Mouse (Mus musculus): Measurements from ENCODE around the gene Clec1a. TPM values are rescaled to one million over a fixed set of nuclear protein-coding genes. Genes with fewer than 3 reads are reported as not detected.

Gene Clec1a
- polyA plus RNA-seq, 2 experiments, result 0.04 to 0.28 TPM

DNA sequence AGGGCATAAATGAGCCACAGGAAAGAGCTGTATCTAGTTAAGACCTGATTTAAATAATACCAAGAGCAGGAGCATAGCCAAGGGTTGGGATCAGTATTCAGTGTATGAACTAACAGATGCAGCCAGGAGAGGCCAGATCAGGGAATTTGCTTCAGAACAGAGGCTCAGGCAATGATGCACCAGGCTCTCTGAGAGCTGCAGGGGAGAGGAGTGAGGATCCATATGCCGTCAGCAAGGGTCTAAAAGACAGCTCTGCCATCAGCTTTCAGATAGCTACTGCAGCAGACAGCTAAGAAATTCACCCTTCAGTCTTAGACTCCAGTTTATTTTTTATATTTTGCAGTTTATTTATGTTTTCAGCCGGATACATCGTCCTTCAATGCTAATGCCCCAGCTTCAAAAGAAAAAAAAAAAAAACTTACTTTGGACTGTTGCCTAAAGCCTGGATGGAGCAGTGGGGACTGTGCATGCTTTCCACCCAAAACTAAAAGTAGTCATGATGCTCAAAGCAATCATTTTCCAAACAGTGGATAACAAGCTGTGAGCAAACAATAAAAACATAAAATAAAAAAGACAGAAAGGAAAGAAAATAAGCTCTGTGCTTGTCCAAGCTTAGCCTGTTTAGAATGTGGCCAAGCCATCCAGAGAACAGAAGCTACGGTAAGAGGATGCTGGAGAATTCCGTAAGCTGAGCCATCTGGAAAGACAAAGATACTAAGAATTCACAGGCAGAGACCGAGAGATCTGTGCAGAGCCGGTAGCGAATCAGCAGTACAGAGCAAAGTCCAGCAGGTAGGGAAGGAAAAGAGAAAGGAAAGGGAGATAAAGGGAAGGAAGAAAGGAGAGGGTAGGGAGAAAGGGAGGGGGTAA is 28.5 kb upstream of the Clec1a start:
- TF ChIP-seq CTCF (IDR thresholded peaks at IDR 0.05; ENCODE audit: low read depth) (no peak), EP300 (IDR thresholded peaks at IDR 0.05; ENCODE audit: low read depth) (no peak)
- H3K9me3 ChIP-seq (ENCODE audit: control insufficient read depth, low read length), result no peaks in the 10 kb centered on the region
- no peak for DNase-seq (ENCODE audit: low read depth in 3 of 3, low spot score in 3 of 3)
- H3K4me1 ChIP-seq (replicated peaks; ENCODE audit: control insufficient read depth in 2 of 2, insufficient read depth in 2 of 2, low read length in 1 of 2), result no peaks in the 10 kb centered on the region
- H3K4me3 ChIP-seq (ENCODE audit: insufficient read depth in 1 of 2, low read depth in 2 of 2, low read length in 2 of 2), result no peak overlapping the region
- no peak overlapping the region for H3K4me2 ChIP-seq (ENCODE audit: low read depth)
- WGBS (ENCODE audit: insufficient replicate concordance), result 60% methylated on average over 8 of the region's 8 CpGs
- no peak for ATAC-seq (ENCODE audit: insufficient read depth)
- no peaks in the 10 kb centered on the region for H3K36me3 ChIP-seq (replicated peaks; ENCODE audit: control insufficient read depth, insufficient read depth, low read depth)
- H3K9ac ChIP-seq (replicated peaks), result no peak overlapping the region
- H3K27me3 ChIP-seq (ENCODE audit: control insufficient read depth, insufficient read depth, low read length), result no peaks in the 10 kb centered on the region
- no peak overlapping the region for H3K27ac ChIP-seq

DNA sequence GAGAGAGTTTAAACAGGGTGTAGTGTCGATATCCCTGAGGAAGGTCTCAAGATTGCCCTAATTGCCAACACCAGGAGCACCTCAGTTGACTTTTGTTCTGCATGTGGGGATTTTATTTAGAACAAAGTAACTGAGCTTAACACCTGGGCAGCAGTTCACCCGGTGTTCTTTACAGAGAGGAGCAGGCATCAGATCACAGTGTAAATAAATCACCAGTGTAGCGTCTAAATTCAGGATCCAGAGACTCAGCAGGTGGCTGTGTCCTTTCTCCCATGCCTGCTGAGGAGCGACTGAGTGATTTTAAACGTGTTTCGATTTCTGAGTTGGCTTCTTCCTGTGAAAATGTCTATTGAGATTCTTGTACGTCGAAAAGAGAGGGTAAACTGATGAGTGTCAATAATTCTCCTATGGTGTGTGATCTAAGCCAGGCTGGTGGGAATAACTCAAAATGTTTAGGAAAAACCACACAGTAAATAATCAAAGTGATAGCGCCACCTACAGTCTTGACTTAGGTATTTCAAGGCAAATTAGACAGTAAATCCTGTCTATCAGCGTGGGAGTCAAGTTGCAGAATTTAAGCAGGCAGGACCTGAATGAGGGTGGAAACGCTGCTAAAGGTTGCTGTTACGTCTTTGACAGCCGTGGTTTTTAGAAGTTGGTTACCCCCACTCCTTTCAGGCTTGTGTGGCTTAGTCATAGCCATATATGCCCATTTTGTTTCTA is 24.8 kb upstream of the Clec1a start:
- 23% methylated on average over 13 of the region's 13 CpGs for WGBS (ENCODE audit: insufficient replicate concordance)
- Histone ChIP-seq H3K27me3 (ENCODE audit: control insufficient read depth, insufficient read depth, low read length) (no peaks in the 10 kb centered on the region), H3K4me2 (ENCODE audit: low read depth) (no peak overlapping the region), H3K4me1 (replicated peaks; ENCODE audit: control insufficient read depth in 2 of 2, insufficient read depth in 2 of 2, low read length in 1 of 2) (no peaks in the 10 kb centered on the region), H3K27ac (no peak overlapping the region), H3K9me3 (ENCODE audit: control insufficient read depth, low read length) (no peaks in the 10 kb centered on the region), H3K4me3 (ENCODE audit: insufficient read depth in 1 of 2, low read depth in 2 of 2, low read length in 2 of 2) (no peak overlapping the region), H3K9ac (replicated peaks) (no peak overlapping the region), H3K36me3 (replicated peaks; ENCODE audit: control insufficient read depth, insufficient read depth, low read depth) (no peaks in the 10 kb centered on the region)
- DNase-seq (ENCODE audit: low read depth in 3 of 3, low spot score in 3 of 3) (peak in 2 of 3 experiments; percentile 1 to 13), ATAC-seq (ENCODE audit: insufficient read depth) (no peak)
- no peak for TF ChIP-seq EP300 (IDR thresholded peaks at IDR 0.05; ENCODE audit: low read depth)
- TF ChIP-seq CTCF (IDR thresholded peaks at IDR 0.05; ENCODE audit: low read depth), result peak; percentile 53

DNA sequence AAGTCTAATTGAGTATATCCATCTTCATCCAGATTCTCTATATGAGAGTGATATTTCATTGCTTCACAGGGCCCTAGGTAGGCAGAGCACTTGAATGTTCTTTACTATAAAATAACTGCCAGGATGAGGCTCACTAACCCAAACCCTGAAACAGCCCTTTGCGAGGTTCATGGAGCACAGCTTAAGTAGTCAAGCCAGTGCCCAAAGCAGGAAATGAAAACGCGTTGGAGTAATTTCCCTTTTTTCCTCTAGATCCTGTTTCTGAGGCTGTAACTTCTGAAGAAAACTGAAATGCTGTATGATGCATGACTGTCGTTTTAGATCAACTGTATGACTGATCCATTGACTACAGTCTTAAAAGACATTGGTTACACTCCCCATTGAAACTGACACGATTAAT is 20.8 kb upstream of the Clec1a start:
- ATAC-seq (ENCODE audit: insufficient read depth), result no peak
- Histone ChIP-seq H3K4me3 (ENCODE audit: insufficient read depth in 1 of 2, low read depth in 2 of 2, low read length in 2 of 2) (no peak overlapping the region), H3K4me2 (ENCODE audit: low read depth) (no peak overlapping the region), H3K9me3 (ENCODE audit: control insufficient read depth, low read length) (no peaks in the 10 kb centered on the region), H3K36me3 (replicated peaks; ENCODE audit: control insufficient read depth, insufficient read depth, low read depth) (no peaks in the 10 kb centered on the region), H3K27me3 (ENCODE audit: control insufficient read depth, insufficient read depth, low read length) (no peaks in the 10 kb centered on the region), H3K9ac (replicated peaks) (no peak overlapping the region), H3K4me1 (replicated peaks; ENCODE audit: control insufficient read depth in 2 of 2, insufficient read depth in 2 of 2, low read length in 1 of 2) (no peaks in the 10 kb centered on the region), H3K27ac (no peak overlapping the region)
- TF ChIP-seq EP300 (IDR thresholded peaks at IDR 0.05; ENCODE audit: low read depth) (no peak), CTCF (IDR thresholded peaks at IDR 0.05; ENCODE audit: low read depth) (no peak)
- DNase-seq (ENCODE audit: low read depth in 3 of 3, low spot score in 3 of 3), result peak in 1 of 3 experiments; percentile 1
- WGBS (ENCODE audit: insufficient replicate concordance), result 30% methylated on average over 5 of the region's 5 CpGs

DNA sequence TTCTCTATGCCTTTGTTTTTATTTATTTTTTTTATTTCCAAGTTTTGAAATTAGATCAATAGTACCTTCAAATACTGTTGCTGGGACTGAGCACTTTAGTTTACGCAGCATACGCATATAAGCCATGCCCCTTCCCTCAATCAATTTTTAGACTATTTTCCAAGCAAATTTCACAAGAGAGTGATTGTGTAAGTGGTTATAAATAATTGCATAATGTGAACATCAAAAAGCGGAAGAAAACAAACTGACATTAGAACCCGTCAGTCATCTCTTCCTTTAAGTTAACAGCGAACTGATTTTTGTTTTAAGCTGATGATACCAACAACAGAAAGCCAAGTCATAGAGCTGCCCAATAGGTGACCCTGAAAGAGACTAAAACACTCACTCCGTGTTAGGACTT is 19.6 kb upstream of the Clec1a start:
- ATAC-seq (ENCODE audit: insufficient read depth), result no peak
- no peak overlapping the region for H3K4me3 ChIP-seq (ENCODE audit: insufficient read depth in 1 of 2, low read depth in 2 of 2, low read length in 2 of 2)
- H3K27me3 ChIP-seq (ENCODE audit: control insufficient read depth, insufficient read depth, low read length), result no peaks in the 10 kb centered on the region
- no peak overlapping the region for H3K9ac ChIP-seq (replicated peaks)
- TF ChIP-seq CTCF (IDR thresholded peaks at IDR 0.05; ENCODE audit: low read depth), result no peak
- no peak for TF ChIP-seq EP300 (IDR thresholded peaks at IDR 0.05; ENCODE audit: low read depth)
- no peaks in the 10 kb centered on the region for H3K36me3 ChIP-seq (replicated peaks; ENCODE audit: control insufficient read depth, insufficient read depth, low read depth)
- 69% methylated on average over 6 of the region's 6 CpGs for WGBS (ENCODE audit: insufficient replicate concordance)
- H3K27ac ChIP-seq, result no peak overlapping the region
- H3K4me1 ChIP-seq (replicated peaks; ENCODE audit: control insufficient read depth in 2 of 2, insufficient read depth in 2 of 2, low read length in 1 of 2), result no peaks in the 10 kb centered on the region
- peak in 1 of 3 experiments; percentile 2 for DNase-seq (ENCODE audit: low read depth in 3 of 3, low spot score in 3 of 3)
- H3K4me2 ChIP-seq (ENCODE audit: low read depth), result no peak overlapping the region
- no peaks in the 10 kb centered on the region for H3K9me3 ChIP-seq (ENCODE audit: control insufficient read depth, low read length)

DNA sequence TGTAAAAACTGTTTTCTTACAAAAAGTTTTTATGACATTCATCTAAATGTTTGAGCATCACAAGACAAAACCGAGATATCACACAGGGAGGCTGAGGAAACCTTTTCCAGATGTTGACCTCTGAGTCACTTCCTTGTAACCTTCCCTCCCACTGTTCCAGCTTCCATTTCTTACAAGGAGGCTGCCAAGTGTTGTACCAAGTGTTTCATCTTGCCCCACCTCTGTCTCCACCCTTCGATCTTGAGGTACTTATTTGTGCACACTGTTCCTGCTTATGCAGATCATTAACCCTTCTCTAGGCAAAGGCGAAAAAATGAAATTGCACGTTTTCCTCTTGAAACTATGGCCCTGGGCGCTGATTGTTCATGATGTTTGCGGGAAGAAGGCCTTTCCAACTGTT is 2.1 kb downstream of the Clec1a start:
- no peak for TF ChIP-seq EP300 (IDR thresholded peaks at IDR 0.05; ENCODE audit: low read depth)
- TF ChIP-seq CTCF (IDR thresholded peaks at IDR 0.05; ENCODE audit: low read depth), result no peak
- DNase-seq (ENCODE audit: low read depth in 3 of 3, low spot score in 3 of 3), result no peak
- no peaks in the 10 kb centered on the region for H3K4me1 ChIP-seq (replicated peaks; ENCODE audit: control insufficient read depth in 2 of 2, insufficient read depth in 2 of 2, low read length in 1 of 2)
- no peaks in the 10 kb centered on the region for H3K36me3 ChIP-seq (replicated peaks; ENCODE audit: control insufficient read depth, insufficient read depth, low read depth)
- no peak for ATAC-seq (ENCODE audit: insufficient read depth)
- H3K9me3 ChIP-seq (ENCODE audit: control insufficient read depth, low read length), result no peaks in the 10 kb centered on the region
- no peak overlapping the region for H3K4me2 ChIP-seq (ENCODE audit: low read depth)
- H3K27ac ChIP-seq, result no peak overlapping the region
- H3K27me3 ChIP-seq (ENCODE audit: control insufficient read depth, insufficient read depth, low read length), result no peaks in the 10 kb centered on the region
- no peak overlapping the region for H3K4me3 ChIP-seq (ENCODE audit: insufficient read depth in 1 of 2, low read depth in 2 of 2, low read length in 2 of 2)
- 51% methylated on average over 6 of the region's 6 CpGs for WGBS (ENCODE audit: insufficient replicate concordance)
- H3K9ac ChIP-seq (replicated peaks), result no peak overlapping the region
